Mouse (Mus musculus) spleen, adult 2 months (tissue): ENCODE measurements around the gene Ptpn7. TPM values are rescaled to one million over a fixed set of nuclear protein-coding genes. Genes with fewer than 3 reads are reported as not detected.
A peak's percentile ranks its signal among the peaks of the same experiment; 100 is the strongest.

Source experiments
- DNase-seq, 2 experiments: peaks; one replicate each; pipeline versions ENCODE4 v3.0.0 to v3.0.0-alpha.2; 2012 to 2021; ENCODE audit warnings: low spot score in 2 of 2, low read depth in 1 of 2
- H3K27ac ChIP-seq: fragments of 200-500 bp; 2 replicates; pipeline ENCODE4 v1.5.1; 2012; ENCODE audit warnings: low read length, inconsistent platforms; ENCODE audit not compliant: insufficient read depth
- H3K27me3 ChIP-seq: fragments of 200-500 bp; 2 replicates; pipeline ENCODE4 v1.6.1; 2012; ENCODE audit warnings: mild to moderate bottlenecking, moderate library complexity, low read length, inconsistent platforms; ENCODE audit not compliant: control insufficient read depth, insufficient read depth
- H3K36me3 ChIP-seq: fragments of 200-500 bp; 2 replicates; pipeline ENCODE4 v1.6.1; 2012; ENCODE audit warnings: mild to moderate bottlenecking, low read length, inconsistent platforms; ENCODE audit not compliant: control insufficient read depth, insufficient read depth
- H3K4me1 ChIP-seq: fragments of 200-500 bp; 2 replicates; pipeline ENCODE4 v1.6.1; 2011; ENCODE audit warnings: inconsistent platforms; ENCODE audit not compliant: control insufficient read depth, insufficient read depth, insufficient read length
- H3K4me3 ChIP-seq: fragments of 200-500 bp; 2 replicates; pipeline ENCODE4 v1.5.1; 2011; ENCODE audit warnings: mild to moderate bottlenecking, inconsistent platforms; ENCODE audit not compliant: insufficient read depth, insufficient read length; ENCODE audit errors: extremely low read depth
- CTCF ChIP-seq: fragments of 200-500 bp; IDR thresholded peaks from 2 replicates; pipeline ENCODE4 v1.5.1; 2011; ENCODE audit warnings: mild to moderate bottlenecking, inconsistent platforms; ENCODE audit not compliant: insufficient read depth, insufficient read length, insufficient replicate concordance; ENCODE audit errors: extremely low read depth
- POLR2A ChIP-seq: fragments of 200-500 bp; IDR thresholded peaks from 2 replicates; pipeline ENCODE4 v1.6.1; 2011; ENCODE audit warnings: low read depth, low read length, inconsistent platforms
- WGBS: fragments of 180-500 bp; shearing (Covaris S2); methylation state at CpG from one replicate; pipeline ENCODE4 v1.1.7; 2018; 5-methylcytosine and 5-hydroxymethylcytosine counted together
- polyA plus RNA-seq: library from polyadenylated mRNA; depleted of rRNA; stranded (reverse); fragments of >200 nt; gene quantifications from 2 replicates; pipeline ENCODE4 v1.2.3, GENCODE M21; 2012

The Ptpn7 gene
- polyA plus RNA-seq, 1 experiment: 33.4 TPM

DNA sequence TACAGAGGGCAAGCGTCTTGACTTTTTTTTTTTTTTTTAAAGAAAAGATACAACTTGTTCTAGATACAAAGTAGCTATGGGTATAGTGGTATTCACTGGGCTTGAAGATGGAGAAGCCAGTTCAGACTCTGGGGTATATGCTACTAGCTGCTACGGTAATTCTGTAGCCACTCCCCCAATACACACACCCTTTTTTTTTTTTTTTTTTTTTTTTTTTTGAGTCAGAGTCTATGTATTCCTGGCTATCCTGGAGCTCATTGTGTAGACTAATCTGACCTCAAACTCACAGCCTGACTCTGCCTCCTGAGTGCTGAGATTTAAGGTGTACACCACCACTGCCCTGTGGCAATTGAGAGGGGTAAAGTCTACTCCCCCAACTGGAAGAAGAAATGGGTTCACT lies 10.0 kb downstream of the Ptpn7 start:
- TF ChIP-seq CTCF (no peak), POLR2A (no peak)
- no peak overlapping the region for H3K27ac ChIP-seq
- H3K4me1 ChIP-seq: peaks cover 7% of the 10 kb centered on the region; the same call in 1 of the 2 replicates
- no peak for DNase-seq
- H3K27me3 ChIP-seq: no peaks in the 10 kb centered on the region
- no peak overlapping the region for H3K4me3 ChIP-seq
- 82% methylated on average over 2 of the region's 2 CpGs for WGBS
- H3K36me3 ChIP-seq: peaks cover 12% of the 10 kb centered on the region

DNA sequence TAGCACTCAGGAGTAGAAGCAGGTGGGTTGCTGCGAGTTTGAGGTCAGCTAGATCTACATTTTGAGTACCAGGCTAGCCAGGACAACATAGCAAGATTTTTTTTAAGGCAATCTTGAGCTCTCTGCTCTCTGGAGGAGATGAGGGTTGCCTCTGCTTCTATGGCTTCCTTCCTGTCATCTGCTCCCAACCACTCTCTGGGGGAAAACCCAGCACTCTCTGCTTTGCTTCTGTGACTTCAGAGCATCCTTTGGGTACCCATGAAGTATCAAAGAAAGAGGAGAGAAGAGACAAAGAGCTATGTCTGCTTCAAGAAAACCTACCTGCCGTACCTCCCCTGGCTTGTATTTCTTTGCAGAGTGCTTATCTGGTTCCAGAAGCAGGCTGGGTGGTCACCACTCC lies 11.4 kb downstream of the Ptpn7 start:
- WGBS: 91% methylated on average over 2 of the region's 2 CpGs
- Histone ChIP-seq H3K36me3 (peaks cover 12% of the 10 kb centered on the region), H3K27me3 (no peaks in the 10 kb centered on the region), H3K4me3 (no peak overlapping the region), H3K27ac (no peak overlapping the region), H3K4me1 (peaks cover 12% of the 10 kb centered on the region; the same call in 1 of the 2 replicates)
- TF ChIP-seq POLR2A (no peak), CTCF (no peak)
- DNase-seq: no peak

DNA sequence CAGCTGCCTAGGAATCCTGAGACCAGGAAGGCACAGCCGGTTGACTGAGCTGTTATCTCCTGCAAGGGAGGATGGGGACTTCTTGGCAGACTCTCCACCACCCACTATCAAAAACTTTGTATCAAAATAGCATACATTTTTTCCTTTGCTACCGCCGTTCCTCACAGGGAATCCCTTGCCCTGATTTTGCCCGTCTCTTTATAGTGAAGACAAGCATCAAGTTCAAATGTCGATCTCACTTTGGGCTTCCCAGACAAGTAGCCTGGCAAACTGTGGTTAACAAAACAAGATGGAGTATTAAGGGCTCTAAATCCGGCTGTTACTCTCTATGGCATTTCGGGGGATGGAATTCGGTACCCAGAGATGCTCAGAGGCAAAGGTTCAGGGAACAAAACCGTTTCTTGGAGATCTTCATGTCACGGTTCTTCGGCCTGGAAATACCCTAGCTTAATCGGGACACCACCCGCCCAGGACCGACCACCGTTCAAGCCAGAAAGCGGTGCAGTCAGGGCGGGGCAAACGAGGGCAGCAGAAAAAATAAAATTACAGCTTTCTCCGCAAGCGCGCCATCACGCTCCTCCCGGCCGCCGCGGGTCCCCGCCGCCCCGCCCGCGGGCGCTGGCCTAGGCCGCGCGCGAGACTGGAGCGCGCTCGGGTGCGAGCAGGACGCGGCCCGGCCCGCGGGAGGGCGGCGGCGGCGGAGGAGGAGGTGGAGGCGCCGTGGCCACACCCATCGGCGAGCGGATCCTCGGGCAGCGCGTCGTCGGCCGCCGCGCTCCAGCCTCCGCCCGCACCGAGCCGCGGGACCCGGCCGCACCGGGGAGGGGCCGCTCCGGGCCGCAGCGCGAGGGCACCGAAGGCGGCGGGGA lies 13.8 kb downstream of the Ptpn7 start, which contains the start of gene Arl8a:
TSS of gene Arl8a (plus strand) at position 748 of the 869 bp plus-strand sequence.
- peak within 1 kb of the TSS; percentile 90 for H3K27ac ChIP-seq
- no peaks in the 10 kb centered on the region for H3K27me3 ChIP-seq
- peaks cover 9% of the 10 kb centered on the region for H3K36me3 ChIP-seq
- H3K4me3 ChIP-seq: peak within 1 kb of the TSS; percentile 91
- DNase-seq: peak; percentile 42 to 86
- TF ChIP-seq POLR2A: no peak
- TF ChIP-seq CTCF: no peak
- 4% methylated on average over 78 of the region's 78 CpGs for WGBS
- peaks cover 12% of the 10 kb centered on the region; the same call in 1 of the 2 replicates for H3K4me1 ChIP-seq

DNA sequence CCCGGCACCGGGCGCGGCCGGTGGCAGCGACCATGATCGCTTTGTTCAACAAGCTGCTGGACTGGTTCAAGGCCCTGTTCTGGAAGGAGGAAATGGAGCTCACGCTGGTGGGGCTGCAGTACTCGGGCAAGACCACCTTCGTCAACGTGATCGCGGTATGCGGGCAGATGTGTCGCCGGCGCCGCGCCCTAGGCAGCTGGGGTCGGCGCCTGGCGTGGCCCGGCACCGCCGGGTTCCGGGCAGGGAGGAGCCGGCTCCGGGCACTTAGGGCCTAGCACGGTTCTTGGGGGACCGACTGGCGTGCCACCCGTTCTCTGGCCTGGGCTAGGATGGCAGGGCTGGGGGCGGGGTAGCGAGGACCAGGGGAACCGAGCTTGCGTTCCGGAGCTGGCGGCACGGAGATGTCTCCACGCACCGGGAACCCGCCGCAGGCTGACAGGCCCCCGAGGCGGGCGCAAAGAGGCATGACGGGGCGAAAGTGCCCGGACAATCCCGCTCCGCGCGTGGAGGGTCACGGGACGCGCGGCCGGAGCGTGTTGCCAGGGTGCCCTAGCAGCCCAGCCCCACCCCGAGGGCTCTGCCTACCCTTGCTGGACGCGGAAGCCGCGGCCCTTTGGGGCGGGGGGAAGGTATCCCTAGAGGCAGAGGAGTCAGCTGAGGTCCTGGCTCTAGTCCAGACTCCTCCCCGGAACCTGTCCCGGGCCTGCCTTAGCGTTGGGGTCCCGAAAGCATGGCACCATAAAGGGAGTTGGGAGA lies 14.6 kb downstream of the Ptpn7 start:
- peak; percentile 40 to 78 for DNase-seq
- no peaks in the 10 kb centered on the region for H3K27me3 ChIP-seq
- no peak; the same call in 1 of the 2 replicates for TF ChIP-seq POLR2A
- TF ChIP-seq CTCF: no peak
- peak overlapping the region; percentile 91 for H3K4me3 ChIP-seq
- H3K36me3 ChIP-seq: peaks cover 9% of the 10 kb centered on the region
- H3K27ac ChIP-seq: peak overlapping the region; percentile 90
- WGBS: under 1% methylated on average over 68 of the region's 69 CpGs
- H3K4me1 ChIP-seq: peaks cover 12% of the 10 kb centered on the region; the same call in 1 of the 2 replicates

DNA sequence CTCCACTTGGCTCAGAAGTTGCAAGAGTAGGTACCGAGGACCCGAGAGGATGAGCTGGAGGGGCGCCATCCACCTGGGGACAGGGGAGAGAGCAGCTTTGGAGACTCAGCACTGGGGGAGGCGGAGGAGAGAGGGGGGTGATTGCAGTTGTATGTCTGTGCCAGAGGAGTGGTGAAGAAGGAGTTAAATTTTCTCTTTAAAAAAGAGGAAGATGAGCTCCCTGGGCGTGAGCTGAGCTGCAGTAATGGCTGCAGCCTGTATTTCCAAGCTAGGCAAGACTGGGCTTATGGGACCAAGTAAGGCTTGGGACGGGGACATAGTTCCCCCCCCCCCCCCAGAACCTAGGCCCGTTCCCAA lies 15.2 kb downstream of the Ptpn7 start:
- TF ChIP-seq POLR2A (no peak; the same call in 1 of the 2 replicates), CTCF (no peak)
- peak overlapping the region; percentile 90 for H3K27ac ChIP-seq
- peak overlapping the region; percentile 91 for H3K4me3 ChIP-seq
- 6% methylated on average over 7 of the region's 7 CpGs for WGBS
- peaks cover 14% of the 10 kb centered on the region for H3K36me3 ChIP-seq
- no peaks in the 10 kb centered on the region for H3K27me3 ChIP-seq
- DNase-seq: peak in 1 of 2 experiments; percentile 41
- peaks cover 12% of the 10 kb centered on the region; the same call in 1 of the 2 replicates for H3K4me1 ChIP-seq

DNA sequence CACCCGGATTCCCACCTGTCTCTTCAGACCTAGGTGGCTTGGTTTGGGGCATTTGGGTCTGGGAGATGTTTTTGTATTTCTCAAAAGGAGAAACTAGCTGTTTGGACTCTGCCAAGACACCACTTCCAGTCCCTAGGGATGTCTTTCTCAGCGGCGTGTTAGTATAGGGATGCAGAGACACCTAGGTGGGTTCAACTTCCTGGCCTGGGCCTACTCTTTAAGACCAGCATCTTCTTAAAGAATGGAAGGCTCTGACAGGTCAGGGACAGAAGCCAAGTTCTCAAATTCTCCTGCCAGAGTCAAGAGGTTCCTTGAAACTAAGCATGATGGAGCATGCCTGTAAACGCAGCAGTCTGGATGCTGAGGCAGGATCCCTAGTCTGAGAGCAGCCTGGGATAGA lies 16.0 kb downstream of the Ptpn7 start:
- peak overlapping the region; percentile 91; the same call in 1 of the 2 replicates for H3K4me3 ChIP-seq
- peaks cover 9% of the 10 kb centered on the region for H3K36me3 ChIP-seq
- H3K27me3 ChIP-seq: no peaks in the 10 kb centered on the region
- peaks cover 12% of the 10 kb centered on the region; the same call in 1 of the 2 replicates for H3K4me1 ChIP-seq
- WGBS: 67% methylated on average over 4 of the region's 4 CpGs
- TF ChIP-seq CTCF: no peak
- TF ChIP-seq POLR2A: no peak
- peak overlapping the region; percentile 8; the same call in 1 of the 2 replicates for H3K27ac ChIP-seq
- no peak for DNase-seq
